Mouse (Mus musculus) heart, adult 11 months (tissue): Measurements from ENCODE around the gene Rtf2.

Experiments
- DNase-seq: peaks from one replicate; pipeline ENCODE4 v3.0.0; 2022

Gene Rtf2

DNA sequence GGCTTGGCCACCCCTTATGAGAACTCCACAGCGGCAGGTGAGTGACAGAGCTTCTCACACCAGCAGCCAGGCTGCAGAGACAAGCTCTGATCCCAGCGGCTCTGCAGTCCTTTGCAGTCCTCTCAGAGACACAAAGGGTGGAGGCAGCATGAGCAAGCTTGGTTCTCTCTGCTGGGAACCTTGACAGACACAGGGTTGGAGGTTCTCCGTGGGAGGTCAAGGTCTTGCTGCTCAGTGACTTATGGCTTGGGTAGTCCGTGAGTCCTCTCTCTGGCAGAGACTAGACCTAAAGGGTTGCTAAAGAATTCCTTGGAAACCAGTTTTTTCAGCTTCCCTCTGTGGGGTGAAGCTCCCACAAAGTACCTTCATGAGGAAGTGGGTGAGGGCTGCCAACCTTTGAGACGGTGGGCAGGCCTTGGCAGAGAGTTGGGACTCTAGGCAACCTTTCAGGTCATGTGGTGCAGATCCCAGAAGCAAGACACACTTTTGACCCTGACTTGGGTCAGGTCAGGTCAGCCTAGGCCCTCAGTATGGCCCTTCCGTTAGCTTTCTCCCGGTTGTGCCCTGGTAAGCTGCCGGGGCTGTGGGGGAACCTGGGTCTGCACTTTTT is 56.5 kb downstream of the Rtf2 start:
- DNase-seq = no peak

DNA sequence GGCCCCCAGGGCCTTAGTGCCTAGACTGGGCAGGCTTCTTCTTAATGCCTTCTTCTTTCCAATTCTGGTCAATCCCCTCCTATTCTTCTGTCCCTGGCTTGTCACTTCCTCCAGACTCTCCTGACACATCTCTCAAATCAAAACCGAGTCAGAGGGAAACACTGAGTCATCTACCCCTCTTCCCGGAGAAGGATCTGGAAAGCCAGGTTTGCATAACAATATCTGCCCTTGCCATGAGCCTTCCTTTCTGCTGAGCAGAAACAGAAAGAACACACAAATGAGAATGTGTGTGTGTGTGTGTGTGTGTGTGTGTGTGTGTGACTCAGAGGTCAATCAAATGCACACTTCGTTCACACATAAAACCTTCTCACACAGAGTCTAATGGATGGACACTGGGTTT is 58.5 kb downstream of the Rtf2 start:
- no peak for DNase-seq

DNA sequence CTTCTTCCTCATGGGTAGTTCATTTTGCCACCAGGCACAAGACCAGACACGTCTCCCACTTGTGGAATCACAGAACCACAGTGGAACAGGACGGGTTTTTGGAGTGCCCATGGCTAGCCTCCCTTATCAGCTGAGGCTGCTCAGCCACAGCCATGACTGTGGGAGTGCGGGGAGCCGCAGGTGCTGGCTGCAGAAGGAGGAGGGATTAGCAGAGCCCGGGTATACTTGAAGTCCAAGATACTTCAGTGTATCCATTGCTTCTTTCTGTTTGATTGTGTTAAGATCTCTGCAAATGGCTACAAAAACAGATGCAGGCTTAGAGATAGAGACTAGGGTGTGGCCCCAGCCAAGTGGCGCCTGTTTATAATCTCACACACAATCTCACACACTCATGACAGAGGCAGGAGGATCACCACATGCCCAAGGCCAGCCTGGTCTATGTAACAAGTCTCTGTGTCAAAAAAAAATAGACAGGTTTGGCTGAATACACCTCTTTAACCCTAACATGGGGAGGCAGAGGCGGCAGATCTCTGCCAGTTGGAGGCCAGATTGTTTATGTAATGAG is 60.5 kb downstream of the Rtf2 start:
- no peak for DNase-seq

DNA sequence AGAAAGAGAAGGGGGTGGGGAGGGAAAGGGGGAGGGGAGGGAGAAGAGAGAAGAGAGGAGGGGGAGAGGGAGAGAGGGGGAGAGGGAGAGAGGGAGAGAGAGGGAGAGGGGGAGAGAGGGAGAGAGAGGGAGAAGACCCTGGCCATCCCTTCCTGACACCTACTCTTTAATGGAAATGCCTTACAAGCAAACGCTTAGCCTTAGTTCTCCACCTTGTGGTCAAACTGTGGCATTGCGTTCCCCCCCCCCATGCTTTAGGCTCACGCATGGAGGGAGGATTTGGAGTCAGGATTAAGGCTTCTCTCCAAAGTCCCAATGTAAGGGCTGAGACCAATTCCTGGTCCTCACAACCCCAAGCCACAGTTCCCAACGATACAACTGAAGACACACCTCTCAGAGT is 61.0 kb downstream of the Rtf2 start:
- no peak for DNase-seq

DNA sequence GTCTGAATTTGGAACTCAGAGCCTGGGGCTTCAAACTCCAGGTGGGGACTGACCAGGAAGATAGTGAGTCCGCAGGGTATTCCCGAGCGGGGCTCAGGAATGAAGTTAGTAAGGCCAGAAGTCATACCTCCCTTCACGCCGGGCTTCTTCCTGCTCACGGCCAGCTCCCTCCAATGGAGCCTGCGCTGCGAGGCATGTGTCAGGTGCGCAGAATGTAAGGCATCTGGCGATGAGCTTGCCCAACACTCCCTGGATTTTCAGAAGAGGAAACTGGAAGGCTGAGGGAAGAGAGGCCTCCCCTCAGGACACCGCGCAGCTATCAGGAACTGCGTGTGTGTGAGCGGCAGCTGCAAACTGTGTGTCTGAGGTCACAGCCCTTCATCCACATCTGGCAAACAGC is 61.8 kb downstream of the Rtf2 start:
- no peak for DNase-seq

DNA sequence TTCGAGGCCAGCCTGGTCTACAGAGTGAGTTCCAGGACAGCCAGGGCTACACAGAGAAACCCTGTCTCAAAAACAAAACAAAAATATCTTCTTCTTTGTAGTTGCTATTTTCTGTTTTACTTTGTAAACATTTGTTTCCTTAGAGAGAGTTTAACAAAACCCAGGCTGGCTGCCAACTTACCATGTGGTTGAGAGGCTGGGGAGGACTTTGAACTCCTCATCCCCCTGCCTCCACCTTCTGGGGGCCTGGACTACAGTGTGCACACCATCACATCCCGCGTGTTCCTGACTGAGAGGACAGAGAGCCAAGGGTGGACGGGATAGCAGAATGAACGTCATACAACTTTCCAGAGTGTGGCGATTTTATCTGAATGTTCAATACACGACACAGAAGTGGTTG is 65.8 kb downstream of the Rtf2 start:
- DNase-seq = no peak

DNA sequence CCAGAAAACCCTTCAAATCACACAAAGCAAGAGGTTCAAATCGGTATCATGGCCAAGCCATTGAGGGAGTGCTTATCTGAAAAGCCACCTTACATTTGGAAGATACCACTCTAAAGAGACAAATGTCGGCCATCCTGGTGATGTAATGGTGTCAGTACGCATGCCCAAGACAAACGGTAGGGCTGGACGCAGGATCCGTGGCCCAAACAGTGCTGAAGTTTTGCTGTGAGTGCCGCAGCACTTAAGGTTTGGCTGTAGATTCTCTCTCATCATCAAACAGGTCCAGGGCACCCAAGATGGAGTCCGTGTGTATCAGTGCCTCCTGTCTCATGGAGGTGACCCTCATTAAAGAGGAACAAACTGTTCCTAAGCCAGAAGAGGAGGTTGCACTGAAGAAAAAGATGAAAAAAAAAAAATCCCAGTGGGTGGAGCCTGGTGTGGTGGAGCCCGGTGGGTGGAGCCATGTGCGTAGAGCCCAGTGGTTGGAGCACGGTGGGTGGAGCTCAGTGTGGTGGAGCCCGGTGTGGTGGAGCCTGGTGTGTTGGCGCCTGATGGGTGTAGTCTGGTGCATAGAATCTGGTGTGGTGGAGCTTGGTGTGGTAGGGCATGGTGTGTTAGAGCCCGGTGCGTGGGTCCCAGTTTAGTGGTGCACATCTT is 69.8 kb downstream of the Rtf2 start:
- no peak for DNase-seq

DNA sequence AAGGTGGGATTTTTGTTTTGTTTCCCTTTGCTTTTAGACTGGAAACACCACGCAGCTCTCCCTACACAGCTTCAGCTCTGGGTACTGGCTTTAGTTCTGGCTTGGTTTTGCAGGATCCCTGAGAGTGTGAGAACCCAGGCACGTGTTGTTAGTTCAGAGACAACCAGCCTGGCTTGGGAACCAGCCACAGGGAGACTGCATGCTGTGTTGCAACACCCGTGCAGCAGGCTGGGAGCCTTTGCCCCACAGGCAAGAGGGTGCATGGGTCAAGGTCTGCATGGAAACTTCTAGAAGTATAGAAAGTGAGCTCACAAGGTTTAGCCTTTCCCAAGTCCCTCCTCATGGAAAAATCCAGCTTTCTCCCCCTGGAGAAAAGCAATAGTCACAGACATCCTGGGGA is 70.5 kb downstream of the Rtf2 start:
- DNase-seq = no peak

DNA sequence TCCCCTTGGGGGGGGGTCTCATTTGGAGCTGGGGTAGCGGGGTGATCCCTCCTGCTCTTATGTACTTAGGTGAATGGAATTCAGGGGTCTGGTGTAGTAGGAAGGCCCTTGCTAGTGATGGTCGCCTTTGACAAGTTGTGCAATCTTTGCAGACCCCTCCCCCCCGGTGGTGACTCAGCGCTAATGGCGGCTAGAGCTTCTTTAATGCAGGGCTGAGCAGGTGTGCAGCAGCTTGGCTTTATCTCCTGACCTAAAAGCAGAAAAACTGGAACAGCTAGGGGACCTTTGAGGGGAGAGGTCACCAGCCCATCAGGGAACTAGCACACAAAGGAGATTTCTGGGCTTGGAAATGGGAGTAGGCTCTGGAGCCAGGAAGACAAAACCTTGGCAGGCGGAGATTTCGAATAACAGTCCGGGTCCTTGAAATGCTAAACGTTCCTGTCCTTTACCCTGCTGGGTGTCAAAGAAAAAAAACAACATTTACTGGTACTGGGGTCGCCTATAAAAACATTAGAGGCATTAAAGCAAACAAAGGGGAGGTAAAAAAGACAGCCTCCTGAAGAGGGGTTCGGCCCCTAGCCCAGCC is 76.1 kb downstream of the Rtf2 start:
- DNase-seq = no peak
